Mouse (Mus musculus) MEL (cell line): ENCODE measurements around the gene Rec8. TPM values are rescaled to one million over a fixed set of nuclear protein-coding genes. Genes with fewer than 3 reads are reported as not detected.

Experiments
- DNase-seq: peaks from one replicate; pipeline ENCODE4 v3.0.0; 2011; ENCODE audit warnings: low read depth, low spot score
- H3K27ac ChIP-seq: 2 replicates; pipeline ENCODE4 v1.5.1; 2012; ENCODE audit warnings: low read depth, mild to moderate bottlenecking, control low read depth, low read length, moderate library complexity; ENCODE audit not compliant: control insufficient read depth
- H3K27me3 ChIP-seq, 2 experiments: fragments of 150-350 bp in 1 of 2; sonication (generic) in 1 of 2; 2 replicates each; pipeline ENCODE4 v1.6.1; 2012; ENCODE audit warnings: low read length in 2 of 2, mild to moderate bottlenecking in 2 of 2, improper control_type of control experiment in 1 of 2, moderate library complexity in 1 of 2; ENCODE audit not compliant: insufficient read depth in 2 of 2, control insufficient read depth in 1 of 2
- H3K36me3 ChIP-seq, 2 experiments: 2 replicates each; pipeline ENCODE4 v1.6.1; 2012 to 2014; ENCODE audit warnings: low read length in 2 of 2, improper control_type of control experiment in 1 of 2, inconsistent platforms in 1 of 2, mild to moderate bottlenecking in 1 of 2; ENCODE audit not compliant: insufficient read depth in 2 of 2, control insufficient read depth in 1 of 2
- H3K4me1 ChIP-seq, 2 experiments: fragments of 150-350 bp in 1 of 2; sonication (generic) in 1 of 2; 2 replicates each; pipeline ENCODE4 v1.6.1; 2012; ENCODE audit warnings: low read length in 2 of 2, improper control_type of control experiment in 1 of 2, mild to moderate bottlenecking in 1 of 2; ENCODE audit not compliant: insufficient read depth in 2 of 2, control insufficient read depth in 1 of 2
- H3K4me3 ChIP-seq, 2 experiments: fragments of 150-350 bp in 1 of 2; sonication (generic) in 1 of 2; 2 replicates each; pipeline ENCODE4 v1.5.1; 2012; ENCODE audit warnings: low read depth in 2 of 2, low read length in 2 of 2, mild to moderate bottlenecking in 2 of 2, moderate library complexity in 2 of 2, control low read depth in 1 of 2, improper control_type of control experiment in 1 of 2; ENCODE audit not compliant: control insufficient read depth in 1 of 2, insufficient read depth in 1 of 2
- H3K79me2 ChIP-seq: 2 replicates; pipeline ENCODE4 v1.6.1; 2012; ENCODE audit warnings: mild to moderate bottlenecking, low read length, moderate library complexity; ENCODE audit not compliant: control insufficient read depth, poor library complexity, insufficient read depth
- H3K9ac ChIP-seq: 2 replicates; pipeline ENCODE4 v1.6.1; 2012; ENCODE audit warnings: low read depth, mild to moderate bottlenecking, control low read depth, low read length, moderate library complexity; ENCODE audit not compliant: control insufficient read depth, poor library complexity, severe bottlenecking
- H3K9me3 ChIP-seq: fragments of 150-350 bp; sonication (generic); replicated peaks from 2 replicates; pipeline ENCODE4 v1.6.1; 2012; ENCODE audit warnings: mild to moderate bottlenecking, low read length, improper control_type of control experiment, moderate library complexity; ENCODE audit not compliant: insufficient read depth
- BHLHE40 ChIP-seq: IDR thresholded peaks from 2 replicates; pipeline ENCODE4 v1.6.1; 2012; ENCODE audit warnings: low read depth, mild to moderate bottlenecking, inconsistent platforms, low read length, improper control_type of control experiment, borderline replicate concordance
- CHD1 ChIP-seq: IDR thresholded peaks from 2 replicates; pipeline ENCODE4 v1.6.1; 2012; ENCODE audit warnings: low read depth, mild to moderate bottlenecking, inconsistent platforms, low read length, improper control_type of control experiment
- CHD2 ChIP-seq: IDR thresholded peaks from 2 replicates; pipeline ENCODE4 v1.6.1; 2011; ENCODE audit warnings: low read length, improper control_type of control experiment
- ELF1 ChIP-seq: IDR thresholded peaks from 2 replicates; pipeline ENCODE4 v1.6.1; 2014; ENCODE audit warnings: low read depth, mild to moderate bottlenecking, inconsistent platforms, low read length, improper control_type of control experiment, moderate library complexity
- EP300 ChIP-seq, 2 experiments: IDR thresholded peaks; 2 replicates each; pipeline ENCODE4 v1.6.1; 2011; ENCODE audit warnings: improper control_type of control experiment in 2 of 2, low read length in 2 of 2, low read depth in 1 of 2, mild to moderate bottlenecking in 1 of 2
- GATA1 ChIP-seq: IDR thresholded peaks from 2 replicates; pipeline ENCODE4 v1.6.1; 2011; ENCODE audit warnings: low read depth, low read length, improper control_type of control experiment
- HCFC1 ChIP-seq: IDR thresholded peaks from 2 replicates; pipeline ENCODE4 v1.6.1; 2012; ENCODE audit warnings: low read depth, mild to moderate bottlenecking, inconsistent platforms, low read length, improper control_type of control experiment, moderate library complexity
- JUND ChIP-seq: IDR thresholded peaks from 2 replicates; pipeline ENCODE4 v1.6.1; 2011; ENCODE audit warnings: low read depth, mild to moderate bottlenecking, improper control_type of control experiment, low read length
- KAT2A ChIP-seq: conservative IDR thresholded peaks from 2 replicates; pipeline ENCODE4 v1.6.1; 2012; ENCODE audit warnings: low read depth, low read length, improper control_type of control experiment, inconsistent platforms
- MAFK ChIP-seq: IDR thresholded peaks from 2 replicates; pipeline ENCODE4 v1.6.1; 2011; ENCODE audit warnings: low read depth, mild to moderate bottlenecking, low read length, improper control_type of control experiment, borderline replicate concordance
- MAX ChIP-seq: IDR thresholded peaks from 2 replicates; pipeline ENCODE4 v1.6.1; 2011; ENCODE audit warnings: low read length, improper control_type of control experiment
- MEF2A ChIP-seq: IDR thresholded peaks from 2 replicates; pipeline ENCODE4 v1.6.1; 2014; ENCODE audit warnings: low read depth, mild to moderate bottlenecking, inconsistent platforms, low read length, improper control_type of control experiment; ENCODE audit not compliant: poor library complexity, insufficient replicate concordance, severe bottlenecking; ENCODE audit errors: extremely low read depth
- MXI1 ChIP-seq: IDR thresholded peaks from 2 replicates; pipeline ENCODE4 v1.6.1; 2011; ENCODE audit warnings: mild to moderate bottlenecking, low read depth, low read length, improper control_type of control experiment
- MYB ChIP-seq: IDR thresholded peaks from 2 replicates; pipeline ENCODE4 v1.6.1; 2011; ENCODE audit warnings: mild to moderate bottlenecking, low read depth, low read length, improper control_type of control experiment
- MYC ChIP-seq: IDR thresholded peaks from 2 replicates; pipeline ENCODE4 v1.6.1; 2011; ENCODE audit warnings: low read depth, mild to moderate bottlenecking, low read length, improper control_type of control experiment, moderate library complexity
- NELFE ChIP-seq: IDR thresholded peaks from 2 replicates; pipeline ENCODE4 v1.6.1; 2011; ENCODE audit warnings: low read depth, low read length, improper control_type of control experiment
- NRF1 ChIP-seq: IDR thresholded peaks from 2 replicates; pipeline ENCODE4 v1.6.1; 2014; ENCODE audit warnings: low read depth, mild to moderate bottlenecking, inconsistent platforms, low read length, improper control_type of control experiment, moderate library complexity; ENCODE audit not compliant: poor library complexity, insufficient read depth, severe bottlenecking
- POLR2A ChIP-seq, 2 experiments: IDR thresholded peaks; 2 replicates each; pipeline ENCODE4 v1.6.1; 2011 to 2012; ENCODE audit warnings: low read length in 2 of 2, mild to moderate bottlenecking in 2 of 2, control low read depth in 1 of 2, improper control_type of control experiment in 1 of 2, low read depth in 1 of 2, moderate library complexity in 1 of 2; ENCODE audit not compliant: control insufficient read depth in 1 of 2, insufficient read depth in 1 of 2, poor library complexity in 1 of 2
- POLR2AphosphoS5 ChIP-seq: IDR thresholded peaks from 2 replicates; pipeline ENCODE4 v1.6.1; 2012; ENCODE audit warnings: low read depth, borderline replicate concordance, mild to moderate bottlenecking, inconsistent platforms, low read length, moderate library complexity, mixed read lengths
- RAD21 ChIP-seq: IDR thresholded peaks from 2 replicates; pipeline ENCODE4 v1.6.1; 2011; ENCODE audit warnings: mild to moderate bottlenecking, low read depth, low read length, improper control_type of control experiment
- RCOR1 ChIP-seq: IDR thresholded peaks from 2 replicates; pipeline ENCODE4 v1.6.1; 2012; ENCODE audit warnings: low read depth, mild to moderate bottlenecking, inconsistent platforms, low read length, improper control_type of control experiment
- SIN3A ChIP-seq: IDR thresholded peaks from 2 replicates; pipeline ENCODE4 v1.6.1; 2012; ENCODE audit warnings: low read length, improper control_type of control experiment, inconsistent platforms
- SMC3 ChIP-seq: IDR thresholded peaks from 2 replicates; pipeline ENCODE4 v1.6.1; 2011; ENCODE audit warnings: low read depth, low read length, improper control_type of control experiment
- TAL1 ChIP-seq: IDR thresholded peaks from 2 replicates; pipeline ENCODE4 v1.6.1; 2012; ENCODE audit warnings: mild to moderate bottlenecking, inconsistent platforms, low read length, moderate library complexity, mixed read lengths
- TBP ChIP-seq: IDR thresholded peaks from 2 replicates; pipeline ENCODE4 v1.8.0; 2011; ENCODE audit warnings: low read depth, low read length, improper control_type of control experiment
- TCF12 ChIP-seq: IDR thresholded peaks from 2 replicates; pipeline ENCODE4 v1.6.1; 2014; ENCODE audit warnings: low read depth, mild to moderate bottlenecking, inconsistent platforms, low read length, improper control_type of control experiment, moderate library complexity
- USF1 ChIP-seq: IDR thresholded peaks from 2 replicates; pipeline ENCODE4 v1.6.1; 2014; ENCODE audit warnings: low read depth, mild to moderate bottlenecking, inconsistent platforms, low read length, improper control_type of control experiment, moderate library complexity
- USF2 ChIP-seq, 2 experiments: IDR thresholded peaks; 2 replicates each; pipeline ENCODE4 v1.6.1; 2011 to 2012; ENCODE audit warnings: improper control_type of control experiment in 2 of 2, low read length in 2 of 2, borderline replicate concordance in 1 of 2, inconsistent platforms in 1 of 2, low read depth in 1 of 2, mild to moderate bottlenecking in 1 of 2; ENCODE audit not compliant: insufficient read depth in 1 of 2
- ZKSCAN1 ChIP-seq: IDR thresholded peaks from 2 replicates; pipeline ENCODE4 v1.6.1; 2012; ENCODE audit warnings: low read depth, mild to moderate bottlenecking, inconsistent platforms, low read length, improper control_type of control experiment, moderate library complexity
- ZMIZ1 ChIP-seq: IDR thresholded peaks from 2 replicates; pipeline ENCODE4 v1.6.1; 2012; ENCODE audit warnings: low read depth, mild to moderate bottlenecking, inconsistent platforms, low read length, improper control_type of control experiment, moderate library complexity
- ZNF384 ChIP-seq: IDR thresholded peaks from 2 replicates; pipeline ENCODE4 v1.6.1; 2012; ENCODE audit warnings: low read depth, mild to moderate bottlenecking, inconsistent platforms, low read length, improper control_type of control experiment
- polyA plus RNA-seq, 2 experiments: library from polyadenylated mRNA; stranded (reverse) in 1 of 2; unstranded in 1 of 2; fragments of >175 nt in 1 of 2; fragments of >200 nt in 1 of 2; gene quantifications; 2 replicates each; pipeline versions ENCODE4 v1.2.1 to v1.2.4; 2012; ENCODE audit warnings: low replicate concordance in 2 of 2, low read depth in 1 of 2; ENCODE audit not compliant: insufficient read length in 2 of 2, insufficient read depth in 1 of 2, missing spikeins in 1 of 2
- total RNA-seq: library from RNA; depleted of rRNA; stranded (reverse); fragments of 300-350 nt; gene quantifications from 2 replicates; pipeline ENCODE4 v1.2.3, GENCODE M21; 2012

Rec8 gene
- total and polyA plus RNA-seq, 3 experiments, result 1.5 to 2.5 TPM; not detected in 1

DNA sequence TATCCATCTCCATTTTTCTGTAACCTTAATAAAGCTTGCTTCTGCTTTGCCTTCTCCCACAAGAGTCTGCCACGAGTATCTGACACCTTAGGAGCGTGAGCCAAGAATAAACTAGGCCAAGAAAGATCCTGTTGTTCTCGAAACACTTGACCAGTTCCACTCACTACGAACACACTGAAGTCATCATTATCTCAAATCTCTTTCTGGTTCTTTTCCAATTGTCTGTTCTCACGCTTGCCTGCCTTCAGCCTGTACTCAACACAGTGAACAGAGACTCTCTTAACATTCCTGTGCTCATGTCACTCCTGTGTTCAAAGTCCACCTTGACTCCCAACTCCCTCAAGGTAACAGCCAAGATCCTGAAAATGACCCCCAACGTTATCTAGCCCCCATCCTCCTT is 4.5 kb upstream of the Rec8 start:
- Histone ChIP-seq H3K27ac (peak overlapping the region; percentile 24), H3K79me2 (no peaks in the 10 kb centered on the region), H3K9me3 (no peaks in the 10 kb centered on the region), H3K27me3 (no peaks in the 10 kb centered on the region), H3K4me1 (peaks cover 11 to 40% of the 10 kb centered on the region in 2 experiments), H3K36me3 (peaks cover 0 to 24% of the 10 kb centered on the region in 2 experiments; a peak in 2 of 4 replicates), H3K4me3 (no peak overlapping the region), H3K9ac (no peak overlapping the region)
- no peak for TF ChIP-seq EP300 (IDR thresholded peaks at IDR 0.05; ENCODE audit: low read depth in 1 of 2, low read length in 2 of 2)
- TF ChIP-seq GATA1, result peak; percentile 33; the same call in 1 of the 2 replicates
- DNase-seq, result peak; percentile 59

- H3K4me1 ChIP-seq, result peaks cover 11 to 51% of the 10 kb centered on the region in 2 experiments
- peak; percentile 87 for DNase-seq
- no peaks in the 10 kb centered on the region for H3K9me3 ChIP-seq
- H3K27ac ChIP-seq, result peak overlapping the region; percentile 85
- H3K9ac ChIP-seq, result peak overlapping the region; percentile 1
- H3K36me3 ChIP-seq, result peaks cover 0 to 27% of the 10 kb centered on the region in 2 experiments; a peak in 2 of 4 replicates
- no peaks in the 10 kb centered on the region for H3K79me2 ChIP-seq
- no peak overlapping the region for H3K4me3 ChIP-seq
- no peaks in the 10 kb centered on the region for H3K27me3 ChIP-seq
- TF ChIP-seq POLR2A (IDR thresholded peaks at IDR 0.05; ENCODE audit: control insufficient read depth in 1 of 2, insufficient read depth in 1 of 2, low read depth in 1 of 2, low read length in 2 of 2, poor library complexity in 1 of 2) (peak in 1 of 2 experiments; percentile 40; a peak in 1 of 4 replicates), ZNF384 (no peak), SIN3A (no peak), GATA1 (peak; percentile 84), JUND (no peak), BHLHE40 (no peak), ZKSCAN1 (no peak), NELFE (no peak), TAL1 (peak; percentile 70), USF2 (IDR thresholded peaks at IDR 0.05; ENCODE audit: borderline replicate concordance in 1 of 2, insufficient read depth in 1 of 2, low read depth in 1 of 2, low read length in 2 of 2) (no peak), MAX (no peak), RAD21 (no peak), POLR2AphosphoS5 (no peak), CHD1 (no peak), MXI1 (no peak), NRF1 (no peak), HCFC1 (no peak), SMC3 (no peak), USF1 (0 out of 2 replicates have a peak, but pooled peaks have one; percentile 51), MEF2A (no peak), ELF1 (no peak), KAT2A (no peak), EP300 (IDR thresholded peaks at IDR 0.05; ENCODE audit: low read depth in 1 of 2, low read length in 2 of 2) (peak in 1 of 2 experiments; percentile 42; a peak in 2 of 4 replicates), RCOR1 (no peak), CHD2 (no peak), TBP (peak; percentile 65), ZMIZ1 (no peak), MYB (no peak), MYC (no peak), MAFK (no peak), TCF12 (0 out of 2 replicates have a peak, but pooled peaks have one; percentile 2)
Observed at GRCm38 (mm10) chr14:55614565-55615178, 3.2 kb upstream of the Rec8 start.
